Mouse (Mus musculus): ENCODE data around the gene Clec4n. TPM values are rescaled to one million over a fixed set of nuclear protein-coding genes. Genes with fewer than 3 reads are reported as not detected.
"Not testable (repeated sequence)": the region's sequence is repeated elsewhere in the genome, so short reads cannot be mapped to it uniquely, and the experiment has no call there.

Gene Clec4n
- polyA plus RNA-seq, 1 experiment from 2014 or later: 3.6 TPM

DNA sequence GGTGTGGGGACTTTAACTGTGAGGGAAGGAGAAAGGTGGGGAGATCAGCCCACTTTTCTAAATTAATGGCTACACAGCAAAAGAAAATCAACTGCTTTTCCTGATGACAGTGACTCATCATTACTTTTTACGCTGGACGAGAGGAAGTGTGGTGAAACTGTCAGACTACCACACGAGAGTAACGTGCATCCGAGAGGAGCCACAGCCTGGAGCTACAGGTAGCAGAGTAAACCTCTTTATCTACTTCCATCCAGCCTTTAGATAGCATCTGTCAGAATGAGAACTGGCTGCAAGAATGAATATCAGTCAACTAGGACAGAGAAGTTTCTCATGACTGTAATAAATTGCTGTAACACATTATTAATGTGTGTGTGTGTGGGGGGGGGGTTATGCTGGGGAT, 37.3 kb downstream of the Clec4n start:
- no peaks in the 10 kb centered on the region for H3K9me3 ChIP-seq (ENCODE audit: control insufficient read depth, low read length)
- no peak overlapping the region for H3K27ac ChIP-seq (ENCODE audit: low read depth)
- 73% methylated on average over 5 of the region's 5 CpGs for WGBS
- no peaks in the 10 kb centered on the region for H3K27me3 ChIP-seq (replicated peaks; ENCODE audit: control insufficient read depth, insufficient read depth, low read length)
- ATAC-seq (replicated peaks; ENCODE audit: low FRiP score, low TSS enrichment, low read depth) (no peak), DNase-seq (ENCODE audit: low spot score) (no peak)
- H3K4me1 ChIP-seq (replicated peaks; ENCODE audit: control insufficient read depth, insufficient read depth, low read length): no peaks in the 10 kb centered on the region
- no peaks in the 10 kb centered on the region for H3K36me3 ChIP-seq (ENCODE audit: control insufficient read depth, insufficient read depth, low read length)
- H3K9ac ChIP-seq (ENCODE audit: low read length): no peak overlapping the region
- H3K4me2 ChIP-seq (ENCODE audit: low read length): no peak overlapping the region
- no peak overlapping the region for H3K4me3 ChIP-seq (ENCODE audit: low read depth, low read length)

DNA sequence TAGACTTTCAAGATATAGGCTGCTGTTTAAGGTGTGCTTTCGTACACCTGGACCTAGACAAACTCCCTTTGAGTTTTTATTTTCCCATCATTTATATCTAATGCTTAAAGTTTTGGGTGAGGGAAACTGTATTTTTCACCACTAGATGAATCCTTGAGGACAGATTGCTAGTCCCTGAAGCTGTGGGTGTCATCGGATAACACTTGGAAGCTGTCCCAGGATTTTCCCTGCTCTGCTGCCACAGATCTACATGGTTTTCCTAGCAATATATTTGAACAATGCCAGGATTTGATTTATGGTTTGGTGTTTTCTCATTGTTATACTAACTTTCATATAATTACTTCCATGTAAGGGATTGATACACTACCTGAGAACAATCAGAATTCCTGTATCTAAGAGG, 49.8 kb downstream of the Clec4n start:
- 85% methylated on average over 2 of the region's 2 CpGs for WGBS
- Histone ChIP-seq H3K4me2 (ENCODE audit: low read length) (no peak overlapping the region), H3K36me3 (ENCODE audit: control insufficient read depth, insufficient read depth, low read length) (no peaks in the 10 kb centered on the region), H3K27ac (ENCODE audit: low read depth) (no peak overlapping the region), H3K4me1 (replicated peaks; ENCODE audit: control insufficient read depth, insufficient read depth, low read length) (no peaks in the 10 kb centered on the region), H3K4me3 (ENCODE audit: low read depth, low read length) (no peak overlapping the region), H3K27me3 (replicated peaks; ENCODE audit: control insufficient read depth, insufficient read depth, low read length) (no peaks in the 10 kb centered on the region), H3K9me3 (ENCODE audit: control insufficient read depth, low read length) (no peaks in the 10 kb centered on the region), H3K9ac (ENCODE audit: low read length) (no peak overlapping the region)
- no peak for ATAC-seq (replicated peaks; ENCODE audit: low FRiP score, low TSS enrichment, low read depth)
- DNase-seq (ENCODE audit: low spot score): no peak

DNA sequence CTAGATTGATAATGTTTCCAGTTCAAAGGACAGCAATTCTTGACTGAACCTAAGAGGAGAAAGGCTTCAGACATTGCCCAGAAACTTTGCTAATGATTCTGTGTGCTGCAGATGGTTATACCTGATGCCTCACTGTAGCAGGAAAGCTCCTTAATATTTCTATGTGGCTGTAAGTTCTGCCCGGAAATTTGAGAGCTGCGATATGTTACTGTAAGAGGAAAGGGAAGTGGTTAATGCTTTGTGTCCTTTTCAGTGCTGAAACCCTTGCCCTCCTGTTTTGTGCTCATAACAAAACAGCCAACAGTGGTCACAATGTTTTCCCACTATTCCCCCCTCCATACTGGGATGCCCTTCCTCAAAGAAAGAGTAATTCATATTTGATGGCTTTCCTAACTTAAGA, 56.7 kb downstream of the Clec4n start:
- WGBS: 78% methylated on average over 2 of the region's 2 CpGs
- Histone ChIP-seq H3K27ac (ENCODE audit: low read depth) (no peak overlapping the region), H3K4me3 (ENCODE audit: low read depth, low read length) (no peak overlapping the region), H3K9me3 (ENCODE audit: control insufficient read depth, low read length) (no peaks in the 10 kb centered on the region), H3K4me1 (replicated peaks; ENCODE audit: control insufficient read depth, insufficient read depth, low read length) (no peaks in the 10 kb centered on the region), H3K4me2 (ENCODE audit: low read length) (no peak overlapping the region), H3K36me3 (ENCODE audit: control insufficient read depth, insufficient read depth, low read length) (no peaks in the 10 kb centered on the region), H3K27me3 (replicated peaks; ENCODE audit: control insufficient read depth, insufficient read depth, low read length) (no peaks in the 10 kb centered on the region), H3K9ac (ENCODE audit: low read length) (no peak overlapping the region)
- ATAC-seq (replicated peaks; ENCODE audit: low FRiP score, low TSS enrichment, low read depth) (no peak), DNase-seq (ENCODE audit: low spot score) (no peak)

- WGBS: 81% methylated on average over 10 of the region's 10 CpGs
- ATAC-seq (replicated peaks; ENCODE audit: low FRiP score, low TSS enrichment, low read depth): no peak
- no peak overlapping the region for H3K4me3 ChIP-seq (ENCODE audit: low read depth, low read length)
Measured at GRCm38 (mm10) chr6:123288931-123289330, 59.3 kb downstream of the Clec4n start.

DNA sequence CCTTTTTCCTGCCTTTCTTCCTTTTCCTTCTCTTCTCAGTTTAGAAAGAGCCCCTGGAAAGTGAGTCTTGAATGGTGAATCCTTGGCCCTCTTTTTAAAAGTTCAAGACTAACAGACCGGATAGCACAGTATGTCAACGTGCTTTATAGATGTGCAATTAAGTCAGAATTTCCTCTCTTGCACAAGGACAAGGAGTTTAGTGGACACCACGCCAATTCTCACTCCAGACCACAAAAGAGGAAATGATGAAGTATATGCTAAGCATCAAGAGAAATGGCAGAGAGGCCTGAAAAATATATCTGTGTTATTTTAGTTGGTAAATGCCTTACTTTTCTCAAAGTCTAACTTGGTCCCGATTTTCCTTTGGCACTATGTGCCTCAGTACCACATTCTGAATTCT, 60.1 kb downstream of the Clec4n start, which contains the start of gene Clec4e:
Clec4e (minus strand) TSS at position 118 of the 400 bp plus-strand sequence.
- H3K27ac ChIP-seq (ENCODE audit: low read depth): no peak within 1 kb of the TSS

More at GRCm38 (mm10) chr6:123288931-123289330, 59.3 kb downstream of the Clec4n start:
- Histone ChIP-seq H3K27me3 (replicated peaks; ENCODE audit: control insufficient read depth, insufficient read depth, low read length) (no peaks in the 10 kb centered on the region), H3K27ac (ENCODE audit: low read depth) (no peak overlapping the region), H3K9ac (ENCODE audit: low read length) (no peak overlapping the region), H3K36me3 (ENCODE audit: control insufficient read depth, insufficient read depth, low read length) (no peaks in the 10 kb centered on the region), H3K4me1 (replicated peaks; ENCODE audit: control insufficient read depth, insufficient read depth, low read length) (no peaks in the 10 kb centered on the region), H3K4me2 (ENCODE audit: low read length) (no peak overlapping the region), H3K9me3 (ENCODE audit: control insufficient read depth, low read length) (no peaks in the 10 kb centered on the region)
- no peak for DNase-seq (ENCODE audit: low spot score)

GRCm38 (mm10) chr6:123292751-123293400, 63.2 kb downstream of the Clec4n start:
- H3K9me3 ChIP-seq (ENCODE audit: control insufficient read depth, low read length): no peaks in the 10 kb centered on the region
- 90% methylated on average over 1 of the region's 1 CpGs for WGBS
- H3K27me3 ChIP-seq (replicated peaks; ENCODE audit: control insufficient read depth, insufficient read depth, low read length): no peaks in the 10 kb centered on the region
- DNase-seq (ENCODE audit: low spot score) (no peak), ATAC-seq (replicated peaks; ENCODE audit: low FRiP score, low TSS enrichment, low read depth) (no peak)
- no peaks in the 10 kb centered on the region for H3K4me1 ChIP-seq (replicated peaks; ENCODE audit: control insufficient read depth, insufficient read depth, low read length)
- no peak overlapping the region for H3K4me2 ChIP-seq (ENCODE audit: low read length)
- no peaks in the 10 kb centered on the region for H3K36me3 ChIP-seq (ENCODE audit: control insufficient read depth, insufficient read depth, low read length)
- H3K27ac ChIP-seq (ENCODE audit: low read depth): no peak overlapping the region
- no peak overlapping the region for H3K4me3 ChIP-seq (ENCODE audit: low read depth, low read length)
- no peak overlapping the region for H3K9ac ChIP-seq (ENCODE audit: low read length)

More for the DNA sequence above, 60.1 kb downstream of the Clec4n start, which contains the start of gene Clec4e:
- H3K36me3 ChIP-seq (ENCODE audit: control insufficient read depth, insufficient read depth, low read length): no peaks in the 10 kb centered on the region
- ATAC-seq (replicated peaks; ENCODE audit: low FRiP score, low TSS enrichment, low read depth): no peak
- no peaks in the 10 kb centered on the region for H3K4me1 ChIP-seq (replicated peaks; ENCODE audit: control insufficient read depth, insufficient read depth, low read length)
- no peak within 1 kb of the TSS for H3K4me3 ChIP-seq (ENCODE audit: low read depth, low read length)
- H3K9ac ChIP-seq (ENCODE audit: low read length): no peak within 1 kb of the TSS
- no peak for DNase-seq (ENCODE audit: low spot score)
- H3K4me2 ChIP-seq (ENCODE audit: low read length): no peak within 1 kb of the TSS
- WGBS: 86% methylated on average over 4 of the region's 4 CpGs
- H3K9me3 ChIP-seq (ENCODE audit: control insufficient read depth, low read length): no peaks in the 10 kb centered on the region
- no peaks in the 10 kb centered on the region for H3K27me3 ChIP-seq (replicated peaks; ENCODE audit: control insufficient read depth, insufficient read depth, low read length)

DNA sequence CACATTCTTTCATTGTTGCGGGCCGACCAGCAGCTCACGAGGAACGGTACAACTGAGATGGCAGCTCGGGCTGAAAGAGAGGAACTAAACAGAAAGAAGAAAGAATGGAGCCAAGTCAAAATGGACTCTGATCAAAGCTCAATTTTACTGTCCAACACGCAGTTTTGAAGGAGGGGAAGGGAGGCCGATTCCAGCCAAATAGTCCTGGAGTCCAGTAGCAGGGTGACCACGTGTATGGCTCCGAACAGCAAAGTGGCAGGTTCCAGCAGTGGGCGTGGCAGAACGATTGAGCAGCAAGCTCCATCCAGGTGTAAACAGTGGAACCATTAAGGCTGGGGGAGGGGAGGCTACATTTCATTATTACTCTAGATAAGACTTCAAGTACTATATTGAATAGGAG, 63.9 kb downstream of the Clec4n start:
- H3K27me3 ChIP-seq (replicated peaks; ENCODE audit: control insufficient read depth, insufficient read depth, low read length); H3K4me1 ChIP-seq (replicated peaks; ENCODE audit: control insufficient read depth, insufficient read depth, low read length); H3K27ac ChIP-seq (ENCODE audit: low read depth); ATAC-seq (replicated peaks; ENCODE audit: low FRiP score, low TSS enrichment, low read depth); H3K4me3 ChIP-seq (ENCODE audit: low read depth, low read length); H3K4me2 ChIP-seq (ENCODE audit: low read length); H3K9me3 ChIP-seq (ENCODE audit: control insufficient read depth, low read length); H3K9ac ChIP-seq (ENCODE audit: low read length); DNase-seq (ENCODE audit: low spot score); H3K36me3 ChIP-seq (ENCODE audit: control insufficient read depth, insufficient read depth, low read length): not testable (repeated sequence)
- 86% methylated on average over 11 of the region's 11 CpGs for WGBS

Other genes starting within 250 kb of the Clec4n start
- gene Clec4a4, start 239.5 kb upstream of the Clec4n start, polyA plus RNA-seq (2014; fragmentation: Nextera tagmentation; extraction: Ambion mirVana): not detected in 2 replicates
- gene Clec4b1, start 179.9 kb upstream of the Clec4n start, polyA plus RNA-seq (2014; fragmentation: Nextera tagmentation; extraction: Ambion mirVana): not detected in 2 replicates
- gene Clec4a2, start 123.4 kb upstream of the Clec4n start, polyA plus RNA-seq (2014; fragmentation: Nextera tagmentation; extraction: Ambion mirVana): 4.0 and 4.7 TPM in 2 replicates
- not detected in 2 replicates for gene Clec4b2, start 57.0 kb upstream of the Clec4n start, polyA plus RNA-seq (2014; fragmentation: Nextera tagmentation; extraction: Ambion mirVana)
- 0.20 TPM in 1 of 2 replicates, not detected in the other for gene Clec4d, start 32.3 kb downstream of the Clec4n start, polyA plus RNA-seq (2014; fragmentation: Nextera tagmentation; extraction: Ambion mirVana)
- gene Clec4e, start 60.0 kb downstream of the Clec4n start, polyA plus RNA-seq (2014; fragmentation: Nextera tagmentation; extraction: Ambion mirVana): 0.07 TPM in 1 of 2 replicates, not detected in the other
- not detected in 2 replicates for gene Vmn2r19, start 78.5 kb downstream of the Clec4n start, polyA plus RNA-seq (2014; fragmentation: Nextera tagmentation; extraction: Ambion mirVana)
- gene Vmn2r20, start 188.3 kb downstream of the Clec4n start, polyA plus RNA-seq (2014; fragmentation: Nextera tagmentation; extraction: Ambion mirVana): not detected in 2 replicates

Measured in intestine, embryonic 14.5 days (tissue).